In the genomic region with DNA sequence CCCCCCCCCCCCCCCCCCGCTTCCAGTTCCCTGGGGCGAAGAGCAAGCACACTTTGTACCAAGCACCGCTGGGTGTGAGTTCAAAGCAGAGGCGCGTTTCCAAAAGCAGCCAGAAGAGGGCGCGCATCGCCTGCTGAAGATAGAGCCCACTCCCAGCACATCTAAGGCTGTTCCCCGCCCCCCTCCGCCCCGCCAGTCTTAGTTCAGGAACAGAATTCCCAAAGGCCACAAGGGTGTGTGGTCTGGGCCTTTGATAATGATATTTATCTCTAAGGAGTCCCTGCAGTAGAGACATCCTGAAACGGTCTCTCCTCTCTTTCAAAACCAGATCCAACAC, we compare ENCODE assay signal across 9 mouse cellular contexts. TPM values are rescaled to one million over a fixed set of nuclear protein-coding genes. Genes with fewer than 3 reads are reported as not detected.
DNase-seq lines count a peak whose midpoint lies in the region; ATAC-seq lines count a peak whose summit lies in the region.
"Had no signal": no experiment of that assay in that cellular context is flagged by ENCODE, and none has a peak within 500 bp of the region (broad histone marks: within the 10 kb centered on the region; RNA-seq: fewer than 3 reads in every experiment).

No protein-coding gene starts in this region.

- peaks cover 11% of the 10 kb centered on the region; the same call in 1 of the 2 replicates for H3K27me3 ChIP-seq in hindbrain, embryonic 15.5 days

- no peak overlapping the region for H3K27ac ChIP-seq in hindbrain, embryonic 15.5 days (replicated peaks)

- peak overlapping the region; percentile 25; the same call in 1 of the 2 replicates for H3K9ac ChIP-seq in hindbrain, embryonic 15.5 days

- no peaks in the 10 kb centered on the region for H3K36me3 ChIP-seq in hindbrain, embryonic 15.5 days

- DNase-seq in WW6 (ENCODE audit: low read depth, low spot score) = peak; percentile 76
- peak; percentile 79 to 84 for DNase-seq in cerebellum, postnatal 36 days
- peak; percentile 92 for DNase-seq in gastrocnemius, adult 18-20 months (ENCODE audit: low spot score)
- DNase-seq in layer of hippocampus, postnatal 36 days = peak; percentile 84 to 87
- peak; percentile 94 for DNase-seq in lung, postnatal 14 days
- peak; percentile 92 to 96 for DNase-seq in right cerebral cortex, adult 2 months (ENCODE audit: low spot score in 2 of 2)
- peak; percentile 76 to 89 for DNase-seq in urinary bladder, postnatal 36 days (ENCODE audit: low spot score in 2 of 2)

- peak overlapping the region; percentile 61 for H3K4me2 ChIP-seq in hindbrain, embryonic 15.5 days

- ATAC-seq in hindbrain, embryonic 15.5 days (ENCODE audit: low FRiP score, low read depth) = peak; percentile 88

- H3K9me3 ChIP-seq in hindbrain, embryonic 15.5 days = no peaks in the 10 kb centered on the region

- 0% methylated on average over 11 of the region's 12 CpGs for WGBS in hindbrain, embryonic 15.5 days

- peaks cover 15% of the 10 kb centered on the region; the same call in 1 of the 2 replicates for H3K4me1 ChIP-seq in hindbrain, embryonic 15.5 days (replicated peaks)

- peak overlapping the region; percentile 33 for H3K4me3 ChIP-seq in hindbrain, embryonic 15.5 days

RNA-seq across cellular contexts. Expression of a gene that starts 28.9 kb away (rescaled TPM):
- total RNA-seq in gastrocnemius, adult 18-20 months (2021) = under 1 TPM in 1 of 2 experiments, not detected in 1; 0.09 TPM
- polyA plus RNA-seq in hindbrain, embryonic 15.5 days (2015; fragmentation: Nextera tagmentation; extraction: Ambion mirVana) = 0.69 and 0.74 TPM in 2 replicates
- total RNA-seq in layer of hippocampus, postnatal 36 days (2021) = under 1 TPM; 0.15 to 0.23 TPM
- polyA plus RNA-seq: liver, embryonic 16.5 days had no signal
